Mouse (Mus musculus) ES-E14 (cell line): ENCODE results near the gene Rpl18a.

ENCODE experiments used
- HCFC1 ChIP-seq: IDR thresholded peaks from 2 replicates; pipeline ENCODE4 v1.6.1; 2012; ENCODE audit warnings: low read length, inconsistent platforms, borderline replicate concordance; ENCODE audit not compliant: insufficient read depth
- ZNF384 ChIP-seq: IDR thresholded peaks from 2 replicates; pipeline ENCODE4 v1.6.1; 2012; ENCODE audit warnings: low read depth, low read length, inconsistent platforms

- TF ChIP-seq ZNF384 (no peak), HCFC1 (no peak)
These were observed 30.6 kb downstream of the Rpl18a start for GRCm38 (mm10) chr8:70866566-70866965.
